ENCODE assay signal across 9 mouse cellular contexts in the genomic region with DNA sequence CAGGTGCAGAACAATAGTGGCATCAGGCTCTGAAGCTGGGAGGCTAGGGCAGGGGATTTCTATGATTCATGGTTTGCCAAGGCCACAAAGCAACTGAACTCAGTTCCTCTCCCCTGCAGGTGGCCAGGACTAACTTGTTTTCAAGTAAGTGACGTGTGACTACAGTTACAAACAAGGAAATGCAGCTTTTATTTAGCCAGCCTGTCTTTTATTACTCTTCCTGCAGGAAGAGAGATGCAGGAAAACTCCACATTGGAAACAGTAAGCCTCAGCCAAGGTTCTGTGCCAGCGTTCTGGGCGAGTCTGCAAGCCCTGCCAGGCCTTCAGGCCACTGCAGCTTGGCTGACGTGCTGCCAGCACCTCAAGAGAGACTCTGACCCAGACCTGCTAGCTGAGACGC. TPM values are rescaled to one million over a fixed set of nuclear protein-coding genes. Genes with fewer than 3 reads are reported as not detected.
A peak's percentile ranks its signal among the peaks of the same experiment; 100 is the strongest.
DNase-seq lines count a peak whose midpoint lies in the region; ATAC-seq and TF ChIP-seq lines count a peak whose summit lies in the region.
"Had no signal": no experiment of that assay in that cellular context is flagged by ENCODE, and none has a peak within 500 bp of the region (broad histone marks: within the 10 kb centered on the region; RNA-seq: fewer than 3 reads in every experiment).

No protein-coding gene starts in this region.

- WGBS in forebrain, postnatal 0 days = 18% methylated on average over 5 of the region's 5 CpGs
- WGBS in forebrain, embryonic 11.5 days = 24% methylated on average over 5 of the region's 5 CpGs
- 26% methylated on average over 5 of the region's 5 CpGs for WGBS in limb, embryonic 14.5 days
- WGBS in stomach, postnatal 0 days = 27% methylated on average over 5 of the region's 5 CpGs

- no peaks in the 10 kb centered on the region for H3K27me3 ChIP-seq in forebrain, postnatal 0 days (ENCODE audit: insufficient read depth, low read length)
- no peaks in the 10 kb centered on the region for H3K27me3 ChIP-seq in forebrain, embryonic 11.5 days (ENCODE audit: control insufficient read depth, insufficient read depth, low read length)
- no peaks in the 10 kb centered on the region for H3K27me3 ChIP-seq in limb, embryonic 14.5 days (ENCODE audit: control insufficient read depth, insufficient read depth, low read length)
- H3K27me3 ChIP-seq in stomach, postnatal 0 days (ENCODE audit: control insufficient read depth, insufficient read depth, low read length) = no peaks in the 10 kb centered on the region

- no peak overlapping the region for H3K27ac ChIP-seq in forebrain, postnatal 0 days (ENCODE audit: low read depth, low read length)
- no peak overlapping the region for H3K27ac ChIP-seq in forebrain, embryonic 11.5 days (ENCODE audit: low read depth, low read length)
- H3K27ac ChIP-seq in limb, embryonic 14.5 days (replicated peaks; ENCODE audit: low read depth, low read length) = no peak overlapping the region
- H3K27ac ChIP-seq in stomach, postnatal 0 days (replicated peaks) = no peak overlapping the region

- H3K4me3 ChIP-seq in forebrain, postnatal 0 days (ENCODE audit: low read depth, low read length) = no peak overlapping the region
- H3K4me3 ChIP-seq in forebrain, embryonic 11.5 days (ENCODE audit: low read depth, low read length) = no peak overlapping the region
- no peak overlapping the region for H3K4me3 ChIP-seq in limb, embryonic 14.5 days (replicated peaks; ENCODE audit: low read length)
- no peak overlapping the region for H3K4me3 ChIP-seq in stomach, postnatal 0 days (ENCODE audit: low read depth, low read length)
- H3K4me3 ChIP-seq: myocyte had no signal

- no peak for ATAC-seq in forebrain, postnatal 0 days
- no peak for ATAC-seq in forebrain, embryonic 11.5 days (replicated peaks; ENCODE audit: low FRiP score)
- ATAC-seq in cerebellum, adult (ENCODE audit: insufficient number of reproducible peaks, low FRiP score, low TSS enrichment) = peak; percentile 87
- no peak for ATAC-seq in limb, embryonic 14.5 days (ENCODE audit: low FRiP score, low read depth)
- ATAC-seq in stomach, postnatal 0 days (ENCODE audit: low FRiP score, low TSS enrichment) = no peak

- DNase-seq in forebrain, postnatal 0 days = peak; percentile 47
- DNase-seq in forebrain, embryonic 11.5 days (ENCODE audit: low spot score) = no peak
- peak; percentile 5 for DNase-seq in 3134 (ENCODE audit: extremely low read depth, insufficient read length, low spot score)
- peak; percentile 20 to 26 for DNase-seq in heart, adult 9 months (ENCODE audit: low spot score in 2 of 2)
- DNase-seq in limb, embryonic 14.5 days (ENCODE audit: low spot score) = peak; percentile 20
- peak; percentile 16 for DNase-seq in stomach, postnatal 0 days (ENCODE audit: low spot score)
- no peak for DNase-seq in urinary bladder, postnatal 10 days (ENCODE audit: low spot score)

- H3K4me1 ChIP-seq in forebrain, postnatal 0 days (ENCODE audit: insufficient read depth) = no peaks in the 10 kb centered on the region
- H3K4me1 ChIP-seq in forebrain, embryonic 11.5 days (replicated peaks; ENCODE audit: control insufficient read depth, insufficient read depth, low read length) = no peaks in the 10 kb centered on the region
- H3K4me1 ChIP-seq in limb, embryonic 14.5 days (ENCODE audit: control insufficient read depth, insufficient read depth, low read length) = no peaks in the 10 kb centered on the region
- no peaks in the 10 kb centered on the region for H3K4me1 ChIP-seq in stomach, postnatal 0 days (replicated peaks; ENCODE audit: control insufficient read depth, insufficient read depth)

- no peak for TF ChIP-seq CTCF in forebrain, postnatal 0 days (IDR thresholded peaks at IDR 0.05; ENCODE audit: low read depth)
- no peak for TF ChIP-seq CTCF in stomach, postnatal 0 days (IDR thresholded peaks at IDR 0.05; ENCODE audit: low read depth)

- no peaks in the 10 kb centered on the region for H3K9me3 ChIP-seq in forebrain, postnatal 0 days (ENCODE audit: low read length)
- H3K9me3 ChIP-seq in forebrain, embryonic 11.5 days (ENCODE audit: control insufficient read depth, low read length) = no peaks in the 10 kb centered on the region
- no peaks in the 10 kb centered on the region for H3K9me3 ChIP-seq in limb, embryonic 14.5 days (ENCODE audit: control insufficient read depth, low read length)
- H3K9me3 ChIP-seq in stomach, postnatal 0 days (ENCODE audit: control insufficient read depth, low read length) = no peaks in the 10 kb centered on the region

- no peak overlapping the region for H3K4me2 ChIP-seq in forebrain, postnatal 0 days (ENCODE audit: low read depth)
- no peak overlapping the region for H3K4me2 ChIP-seq in forebrain, embryonic 11.5 days (ENCODE audit: low read depth, low read length, severe bottlenecking)
- no peak overlapping the region for H3K4me2 ChIP-seq in limb, embryonic 14.5 days (replicated peaks; ENCODE audit: low read depth, low read length, severe bottlenecking)
- no peak overlapping the region for H3K4me2 ChIP-seq in stomach, postnatal 0 days (replicated peaks; ENCODE audit: low read depth)

- H3K36me3 ChIP-seq in forebrain, postnatal 0 days (ENCODE audit: insufficient read depth) = no peaks in the 10 kb centered on the region
- H3K36me3 ChIP-seq in forebrain, embryonic 11.5 days (ENCODE audit: control insufficient read depth, insufficient read depth, low read length) = no peaks in the 10 kb centered on the region
- no peaks in the 10 kb centered on the region for H3K36me3 ChIP-seq in limb, embryonic 14.5 days (ENCODE audit: control insufficient read depth, insufficient read depth, low read length)
- no peaks in the 10 kb centered on the region for H3K36me3 ChIP-seq in stomach, postnatal 0 days (ENCODE audit: control insufficient read depth, insufficient read depth, low read length)

- no peak for TF ChIP-seq EP300 in stomach, postnatal 0 days (optimal IDR thresholded peaks at IDR 0.05)

- H3K9ac ChIP-seq in forebrain, postnatal 0 days = no peak overlapping the region
- H3K9ac ChIP-seq in forebrain, embryonic 11.5 days (ENCODE audit: low read length) = no peak overlapping the region
- H3K9ac ChIP-seq in limb, embryonic 14.5 days (ENCODE audit: low read depth, low read length, severe bottlenecking) = no peak overlapping the region
- H3K9ac ChIP-seq in stomach, postnatal 0 days (ENCODE audit: low read length) = no peak overlapping the region

- TF ChIP-seq POLR2A in limb, embryonic 14.5 days (IDR thresholded peaks at IDR 0.05; ENCODE audit: borderline replicate concordance, extremely low read depth, insufficient read depth, insufficient read length) = no peak

RNA-seq across cellular contexts. Expression of a gene that starts 34.3 kb away (rescaled TPM):
- 5.5 and 8.4 TPM in 2 replicates for total RNA-seq in forebrain, postnatal 0 days (2014; rRNA removed)
- polyA plus RNA-seq in forebrain, postnatal 0 days (2015; fragmentation: Nextera tagmentation; extraction: Ambion mirVana) = 3.2 and 4.3 TPM in 2 replicates
- 5.4 and 5.9 TPM in 2 replicates for polyA plus RNA-seq in forebrain, embryonic 11.5 days (2014; fragmentation: Nextera tagmentation; extraction: Ambion mirVana)
- polyA plus RNA-seq in limb, embryonic 14.5 days (2012; rRNA removed) = 1.7 and 1.9 TPM in 2 replicates
- polyA plus RNA-seq in limb, embryonic 14.5 days (2014; fragmentation: Nextera tagmentation; extraction: Ambion mirVana) = 1.3 and 1.7 TPM in 2 replicates
- 0.13 and 0.15 TPM in 2 replicates for polyA plus RNA-seq in stomach, postnatal 0 days (2015; fragmentation: Nextera tagmentation; extraction: Ambion mirVana)
- polyA plus RNA-seq: myocyte had no signal

Comparison
In these comparisons a context has a peak if more than half of its experiments do, and no peak if none do; other contexts are left out.
1. DNase-seq: peak in forebrain, postnatal 0 days (single experiment), 3134 (single experiment), heart, adult 9 months (2 of 2), limb, embryonic 14.5 days (single experiment) and stomach, postnatal 0 days (single experiment); none in forebrain, embryonic 11.5 days (single experiment) and urinary bladder, postnatal 10 days (single experiment).